Mouse (Mus musculus) neural tube, embryonic 12.5 days (tissue): Measurements from ENCODE around the gene Lrp6. TPM values are rescaled to one million over a fixed set of nuclear protein-coding genes. Genes with fewer than 3 reads are reported as not detected.

ENCODE experiments used
- ATAC-seq: fragments of 200-750 bp; cut with Nextera tagmentation; 2 replicates; pipeline ENCODE4 v1.8.0; 2017; ENCODE audit warnings: low read depth, mild to moderate bottlenecking, moderate TSS enrichment, moderate library complexity; ENCODE audit not compliant: low FRiP score
- H3K27ac ChIP-seq: fragments of 300-500 bp; sonication (generic); 2 replicates; pipeline ENCODE4 v1.5.1; 2016
- H3K27me3 ChIP-seq: fragments of 300-500 bp; sonication (generic); replicated peaks from 2 replicates; pipeline ENCODE4 v1.6.1; 2016; ENCODE audit warnings: mild to moderate bottlenecking
- H3K36me3 ChIP-seq: fragments of 300-500 bp; sonication (generic); 2 replicates; pipeline ENCODE4 v1.6.1; 2016; ENCODE audit warnings: mild to moderate bottlenecking
- H3K4me1 ChIP-seq: fragments of 300-500 bp; sonication (generic); 2 replicates; pipeline ENCODE4 v1.6.1; 2016
- H3K4me2 ChIP-seq: fragments of 300-500 bp; sonication (generic); replicated peaks from 2 replicates; pipeline ENCODE4 v1.6.1; 2016; ENCODE audit warnings: mild to moderate bottlenecking
- H3K4me3 ChIP-seq: fragments of 300-500 bp; sonication (generic); 2 replicates; pipeline ENCODE4 v1.5.1; 2016
- H3K9ac ChIP-seq: fragments of 300-500 bp; sonication (generic); 2 replicates; pipeline ENCODE4 v1.6.1; 2016; ENCODE audit warnings: mild to moderate bottlenecking
- H3K9me3 ChIP-seq: fragments of 300-500 bp; sonication (generic); 2 replicates; pipeline ENCODE4 v1.6.1; 2016; ENCODE audit warnings: mild to moderate bottlenecking
- WGBS: fragments of 180-500 bp; shearing (Covaris S2); methylation state at CpG from one replicate; pipeline ENCODE4 v1.1.7; 2016; 5-methylcytosine and 5-hydroxymethylcytosine counted together
- polyA plus RNA-seq: library from polyadenylated mRNA; unstranded; fragments of >200 nt; fragmentation: Nextera tagmentation; extraction: Ambion mirVana; gene quantifications from 2 replicates; pipeline ENCODE4 v1.2.1, GENCODE M21; 2016

Lrp6 gene
- polyA plus RNA-seq, 1 experiment from 2014 or later, result 29.0 TPM

DNA sequence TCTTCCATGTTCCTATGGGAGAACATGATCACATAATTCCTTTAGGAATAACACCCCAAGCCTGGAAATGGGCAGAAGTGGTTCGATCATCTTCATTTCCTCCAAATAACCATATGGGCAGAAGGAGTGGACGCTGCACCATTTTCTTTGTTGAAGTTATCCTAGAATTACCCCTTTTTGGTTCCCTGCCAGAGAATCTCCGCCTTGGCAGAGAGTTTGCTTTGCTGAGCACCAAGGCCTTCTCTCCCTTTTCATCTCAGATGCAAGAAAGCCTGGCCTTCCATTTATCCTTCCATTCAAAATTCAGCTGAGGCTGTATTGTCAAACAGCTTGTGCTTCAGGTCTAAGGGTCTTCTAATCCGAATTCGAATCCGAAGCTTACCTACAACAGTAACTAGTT, 144.8 kb downstream of the Lrp6 start:
- WGBS, result 90% methylated on average over 6 of the region's 6 CpGs
- Histone ChIP-seq H3K4me3 (no peak overlapping the region), H3K9me3 (no peaks in the 10 kb centered on the region), H3K4me2 (no peak overlapping the region), H3K9ac (no peak overlapping the region), H3K36me3 (no peaks in the 10 kb centered on the region), H3K4me1 (no peaks in the 10 kb centered on the region), H3K27ac (no peak overlapping the region), H3K27me3 (no peaks in the 10 kb centered on the region)
- ATAC-seq, result no peak

DNA sequence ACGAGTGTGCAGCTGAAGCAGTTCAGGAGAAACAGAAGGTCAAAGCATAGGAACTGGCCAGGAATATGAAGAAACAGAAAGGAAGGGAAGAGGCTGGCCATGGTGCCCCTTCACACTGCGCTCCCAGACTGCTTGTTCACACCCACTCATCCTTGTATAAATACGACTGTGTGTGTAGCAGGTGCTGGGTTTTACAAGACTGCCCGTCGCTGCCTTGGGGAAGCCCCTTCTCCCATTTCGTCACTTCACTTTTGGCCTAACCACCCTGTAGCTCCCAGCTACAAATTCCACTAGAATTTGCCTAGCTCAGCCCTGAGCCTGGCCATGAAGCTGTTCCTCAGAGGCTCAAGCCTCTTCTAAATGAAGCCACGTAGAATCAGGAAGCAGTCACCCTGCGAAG, 146.4 kb downstream of the Lrp6 start:
- Histone ChIP-seq H3K4me3 (no peak overlapping the region), H3K9ac (no peak overlapping the region), H3K9me3 (no peaks in the 10 kb centered on the region), H3K27me3 (no peaks in the 10 kb centered on the region), H3K4me1 (no peaks in the 10 kb centered on the region), H3K27ac (no peak overlapping the region), H3K4me2 (no peak overlapping the region), H3K36me3 (no peaks in the 10 kb centered on the region)
- 80% methylated on average over 8 of the region's 8 CpGs for WGBS
- no peak for ATAC-seq

DNA sequence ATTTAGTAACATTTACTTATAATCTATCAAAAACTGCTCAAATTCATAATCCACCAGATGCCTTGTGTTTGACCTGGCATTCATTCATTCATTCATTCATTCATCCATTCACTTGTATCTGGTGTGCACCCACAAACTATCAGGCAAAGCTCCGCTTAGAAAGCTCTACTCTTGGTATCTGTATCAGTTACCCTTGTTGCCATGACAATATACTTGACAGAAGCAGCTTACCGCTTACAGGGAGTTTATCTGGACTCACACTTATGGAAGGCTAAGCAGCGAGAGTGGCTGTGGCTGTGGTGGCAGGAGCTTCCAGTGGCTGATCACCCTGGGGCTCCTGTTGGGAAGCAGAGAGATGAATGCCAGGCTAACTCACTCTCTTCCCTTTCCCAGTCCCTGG, 148.9 kb downstream of the Lrp6 start:
- H3K9me3 ChIP-seq, result no peaks in the 10 kb centered on the region
- no peak overlapping the region for H3K4me2 ChIP-seq
- 86% methylated on average over 3 of the region's 3 CpGs for WGBS
- H3K27ac ChIP-seq, result no peak overlapping the region
- no peak for ATAC-seq
- no peaks in the 10 kb centered on the region for H3K36me3 ChIP-seq
- no peaks in the 10 kb centered on the region for H3K4me1 ChIP-seq
- H3K27me3 ChIP-seq, result no peaks in the 10 kb centered on the region
- H3K4me3 ChIP-seq, result no peak overlapping the region
- H3K9ac ChIP-seq, result no peak overlapping the region

DNA sequence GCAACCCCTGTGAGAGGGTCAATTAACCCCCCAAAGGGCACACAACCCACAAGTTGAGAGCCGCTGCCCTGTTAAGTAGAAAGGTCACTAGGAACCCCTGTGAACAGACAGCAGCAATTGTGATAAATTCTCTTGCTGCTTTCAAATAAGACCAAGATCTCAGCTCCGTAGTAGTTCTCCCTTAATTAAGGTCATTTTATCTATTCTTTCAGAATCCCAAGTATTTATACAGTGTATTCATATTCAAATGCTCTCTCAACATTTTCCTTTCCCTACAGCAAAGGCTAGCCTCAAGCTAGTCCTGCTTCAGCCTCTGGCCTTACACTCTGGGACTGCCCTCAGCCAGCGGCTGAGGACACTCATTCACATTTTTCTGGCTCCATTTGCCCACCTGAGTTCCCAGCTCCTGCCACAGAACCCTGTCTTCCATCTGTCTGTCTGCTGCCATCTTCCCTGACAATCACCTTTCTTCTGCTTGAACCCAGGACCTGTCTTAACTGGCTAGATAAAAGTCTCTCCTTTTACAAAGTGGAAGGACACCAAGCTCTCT, 150.1 kb downstream of the Lrp6 start:
- Histone ChIP-seq H3K4me3 (no peak overlapping the region), H3K36me3 (no peaks in the 10 kb centered on the region), H3K4me2 (no peak overlapping the region), H3K9ac (no peak overlapping the region), H3K27me3 (no peaks in the 10 kb centered on the region), H3K4me1 (no peaks in the 10 kb centered on the region), H3K27ac (no peak overlapping the region), H3K9me3 (no peaks in the 10 kb centered on the region)
- WGBS, result 40% methylated on average over 3 of the region's 3 CpGs
- ATAC-seq, result no peak

DNA sequence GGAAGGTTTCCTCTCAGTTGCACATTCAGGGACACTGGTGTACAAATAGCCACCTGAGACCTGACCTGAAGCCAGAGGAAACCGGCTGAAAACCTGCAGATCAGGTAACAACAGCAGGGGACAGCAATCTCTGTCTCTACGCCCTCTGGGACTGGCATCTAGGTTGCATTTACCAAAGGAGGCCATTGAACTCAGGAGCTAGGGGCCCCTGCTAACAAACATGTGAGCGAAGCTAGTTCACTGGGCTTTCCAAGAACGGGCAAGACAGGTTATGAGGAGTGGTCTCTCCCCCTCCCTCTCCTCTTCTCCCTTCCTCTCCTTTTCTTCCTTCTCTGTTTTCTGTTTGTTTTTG, 152.3 kb downstream of the Lrp6 start:
- Histone ChIP-seq H3K4me1 (no peaks in the 10 kb centered on the region), H3K9ac (no peak overlapping the region), H3K36me3 (no peaks in the 10 kb centered on the region), H3K4me2 (no peak overlapping the region), H3K27me3 (no peaks in the 10 kb centered on the region), H3K9me3 (no peaks in the 10 kb centered on the region), H3K4me3 (no peak overlapping the region), H3K27ac (no peak overlapping the region)
- WGBS, result 76% methylated on average over 4 of the region's 4 CpGs
- no peak for ATAC-seq

DNA sequence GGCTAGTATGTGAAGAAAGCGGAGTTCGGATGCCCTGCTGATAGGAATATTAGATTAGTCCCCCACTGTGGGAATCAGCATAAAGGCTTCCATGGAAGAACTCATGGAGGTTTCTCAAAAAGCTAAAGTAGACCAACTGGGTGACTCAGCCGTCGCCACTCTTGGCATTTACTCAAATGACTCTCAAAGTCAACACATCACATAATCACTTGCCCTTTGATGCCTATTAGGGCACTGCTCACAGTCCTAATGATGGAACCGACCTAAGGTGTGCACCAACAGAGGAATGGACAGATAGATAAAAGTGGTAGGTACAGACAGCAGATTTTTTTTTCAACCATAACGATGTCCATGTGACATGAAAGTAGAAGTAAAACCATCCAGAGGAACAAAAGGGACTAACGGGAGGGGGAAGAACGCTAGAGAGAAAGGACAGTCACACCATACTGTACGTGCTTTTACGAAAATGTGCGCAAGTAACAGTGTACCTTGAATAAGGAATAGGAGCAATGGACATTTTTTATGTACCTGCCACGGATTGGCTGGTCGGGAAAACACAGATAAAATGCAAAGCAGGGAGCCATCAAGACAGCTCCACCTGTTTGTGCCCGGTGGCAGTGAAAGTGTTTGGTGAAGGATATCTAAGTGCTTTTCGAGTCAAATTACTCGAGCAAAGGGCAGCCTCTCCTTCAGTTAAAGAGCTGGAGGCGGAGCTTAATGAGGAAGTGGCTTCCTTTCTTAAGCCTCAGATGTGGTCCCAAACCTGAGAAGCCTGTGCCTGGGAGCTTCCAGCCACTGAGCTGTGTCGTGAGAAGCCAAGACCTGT, 152.8 kb downstream of the Lrp6 start:
- Histone ChIP-seq H3K9me3 (no peaks in the 10 kb centered on the region), H3K4me3 (no peak overlapping the region), H3K4me1 (no peaks in the 10 kb centered on the region), H3K27ac (no peak overlapping the region), H3K9ac (no peak overlapping the region), H3K36me3 (no peaks in the 10 kb centered on the region), H3K27me3 (no peaks in the 10 kb centered on the region), H3K4me2 (no peak overlapping the region)
- WGBS, result 62% methylated on average over 18 of the region's 18 CpGs
- no peak for ATAC-seq

DNA sequence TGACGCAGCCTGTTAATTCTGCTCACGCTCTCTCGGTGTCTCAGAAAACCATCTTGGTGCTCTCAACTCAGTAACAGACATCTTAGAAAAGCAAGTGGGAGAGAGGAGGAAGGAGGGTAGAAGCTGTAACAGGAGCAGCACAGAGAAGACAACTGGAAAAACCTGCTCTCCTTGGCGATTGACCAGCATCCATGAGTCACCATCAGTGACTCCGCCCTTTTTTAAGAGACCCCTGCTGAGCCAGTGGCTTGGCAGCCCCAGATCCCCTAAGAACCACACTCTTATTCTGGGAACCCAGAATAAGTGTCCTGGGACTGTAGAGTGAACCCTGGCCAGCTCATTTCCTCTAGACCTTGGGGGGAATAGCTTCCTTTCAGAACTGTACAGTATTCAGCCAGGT, 159.5 kb downstream of the Lrp6 start:
- Histone ChIP-seq H3K27me3 (no peaks in the 10 kb centered on the region), H3K4me2 (no peak overlapping the region), H3K27ac (no peak overlapping the region), H3K4me1 (no peaks in the 10 kb centered on the region), H3K9me3 (no peaks in the 10 kb centered on the region), H3K36me3 (no peaks in the 10 kb centered on the region), H3K9ac (no peak overlapping the region), H3K4me3 (no peak overlapping the region)
- no peak for ATAC-seq
- 69% methylated on average over 5 of the region's 5 CpGs for WGBS

DNA sequence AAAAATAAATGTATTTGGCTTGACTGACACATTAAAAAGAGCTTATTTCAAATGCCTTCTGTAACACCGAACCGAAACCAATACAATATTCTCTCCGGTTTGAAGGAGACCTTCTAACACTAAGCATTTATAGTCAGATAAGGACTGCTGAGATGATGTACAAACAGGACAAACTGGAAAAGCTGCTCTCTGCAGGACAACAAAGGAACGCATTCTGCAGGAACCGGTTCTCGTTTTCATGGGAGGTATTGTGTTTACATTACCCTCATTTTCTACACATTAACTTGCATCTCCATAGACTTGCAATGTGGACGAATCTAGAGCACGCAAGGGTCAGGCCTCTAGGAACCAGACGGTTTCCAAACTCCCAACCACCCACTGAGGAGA, 163.1 kb downstream of the Lrp6 start:
- Histone ChIP-seq H3K4me3 (no peak overlapping the region), H3K27ac (no peak overlapping the region), H3K9me3 (no peaks in the 10 kb centered on the region), H3K4me2 (no peak overlapping the region), H3K4me1 (no peaks in the 10 kb centered on the region), H3K27me3 (no peaks in the 10 kb centered on the region), H3K36me3 (no peaks in the 10 kb centered on the region), H3K9ac (no peak overlapping the region)
- WGBS, result 90% methylated on average over 9 of the region's 9 CpGs
- no peak for ATAC-seq

DNA sequence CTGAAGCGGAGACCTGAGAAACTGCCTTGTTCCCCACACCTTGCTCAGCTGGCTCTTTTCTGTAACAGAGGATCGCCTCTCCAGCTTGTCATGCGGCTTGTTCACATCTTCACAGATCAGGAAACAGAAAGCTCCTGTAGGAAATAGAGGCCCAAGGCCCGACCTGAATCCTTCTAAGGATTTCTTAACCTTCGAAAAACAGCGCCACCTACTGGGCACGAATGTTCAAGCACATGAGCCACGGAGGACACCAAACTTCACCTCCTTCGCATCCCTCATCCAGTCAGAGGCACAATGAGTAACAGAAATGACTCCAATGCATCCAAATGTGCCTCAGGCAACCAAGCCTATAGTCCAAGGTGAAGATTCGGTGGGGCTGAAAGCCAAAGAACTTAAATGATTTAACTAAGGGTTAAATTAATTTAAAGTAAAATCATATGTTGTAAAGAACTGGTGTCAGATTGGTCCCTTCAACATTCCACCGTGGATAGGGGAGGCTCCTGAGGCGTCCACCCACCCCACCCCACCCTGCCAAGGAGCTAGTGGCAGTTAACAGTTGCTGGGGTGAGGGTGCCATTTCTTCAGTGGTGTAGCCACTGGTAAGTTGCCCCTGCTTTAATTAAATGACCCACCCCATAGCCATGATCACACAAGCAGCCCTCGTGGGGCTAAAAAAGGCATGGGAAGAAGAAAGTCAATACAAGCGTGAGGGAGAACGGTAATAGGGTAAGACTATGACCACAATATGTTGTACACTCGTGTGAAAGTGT, 163.7 kb downstream of the Lrp6 start:
- WGBS, result 43% methylated on average over 16 of the region's 16 CpGs
- ATAC-seq, result no peak
- H3K36me3 ChIP-seq, result no peaks in the 10 kb centered on the region

More for the DNA sequence above, 163.7 kb downstream of the Lrp6 start:
- Histone ChIP-seq H3K9ac (no peak overlapping the region), H3K4me2 (no peak overlapping the region), H3K4me1 (no peaks in the 10 kb centered on the region), H3K4me3 (no peak overlapping the region), H3K27ac (no peak overlapping the region), H3K27me3 (no peaks in the 10 kb centered on the region), H3K9me3 (no peaks in the 10 kb centered on the region)

Other genes with a start within 250 kb of the Lrp6 start
- gene Bcl2l14, start 170.6 kb downstream of the Lrp6 start, polyA plus RNA-seq, result 0.09 TPM in 1 of 2 replicates, not detected in the other
- 1.2 TPM in 2 replicates for gene Mansc1, start 65.5 kb upstream of the Lrp6 start, polyA plus RNA-seq
- gene Borcs5, start 72.5 kb upstream of the Lrp6 start, polyA plus RNA-seq, result 38.6 and 44.8 TPM in 2 replicates
- gene Dusp16, start 225.7 kb upstream of the Lrp6 start, polyA plus RNA-seq, result 11.0 and 11.5 TPM in 2 replicates